Mouse (Mus musculus): ENCODE measurements around the gene Gm17387.

Gm17387 gene

DNA sequence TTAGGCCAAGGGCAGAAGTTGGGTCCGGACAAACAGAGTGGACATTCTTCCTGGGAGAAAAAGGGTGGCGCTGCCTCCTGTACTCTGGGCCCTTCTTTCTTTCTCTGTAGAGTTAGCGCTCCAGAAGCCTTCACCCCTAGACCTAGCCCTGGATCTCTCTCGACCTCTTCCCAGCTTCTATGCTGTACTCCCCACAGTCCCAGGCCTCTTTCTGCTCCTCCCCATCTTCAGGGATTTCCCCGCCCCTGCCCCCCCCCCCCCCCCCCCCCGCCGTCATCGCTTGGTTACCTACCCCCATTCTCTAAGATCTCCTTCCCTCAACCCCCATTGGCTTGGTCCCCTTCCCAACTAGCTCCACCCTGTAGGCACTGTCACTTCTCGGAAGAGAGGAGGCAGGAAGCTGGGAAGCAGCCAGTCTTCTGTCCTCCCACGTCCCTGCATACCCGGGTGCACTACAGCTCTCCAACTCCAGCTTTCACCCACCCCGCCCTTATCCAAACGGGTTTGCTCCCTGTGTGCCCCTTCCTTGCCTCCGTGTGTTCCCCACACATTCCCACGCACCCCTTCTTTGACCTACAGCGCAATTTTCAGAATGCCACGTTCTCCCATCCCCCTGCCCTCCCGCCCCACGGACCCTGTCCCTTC lies 18.8 kb downstream of the Gm17387 start:
- no peak for DNase-seq (ENCODE audit: low read depth, low spot score)

GRCm38 (mm10) chr7:141048226-141049218 lies 19.6 kb downstream of the Gm17387 start:
- DNase-seq (ENCODE audit: low read depth, low spot score): peak; percentile 90

GRCm38 (mm10) chr7:141049326-141049725 lies 20.4 kb downstream of the Gm17387 start:
- DNase-seq (ENCODE audit: low read depth, low spot score): no peak

- no peak for DNase-seq (ENCODE audit: low read depth, low spot score)
Measured at GRCm38 (mm10) chr7:141051060-141051685, 22.2 kb downstream of the Gm17387 start.

DNA sequence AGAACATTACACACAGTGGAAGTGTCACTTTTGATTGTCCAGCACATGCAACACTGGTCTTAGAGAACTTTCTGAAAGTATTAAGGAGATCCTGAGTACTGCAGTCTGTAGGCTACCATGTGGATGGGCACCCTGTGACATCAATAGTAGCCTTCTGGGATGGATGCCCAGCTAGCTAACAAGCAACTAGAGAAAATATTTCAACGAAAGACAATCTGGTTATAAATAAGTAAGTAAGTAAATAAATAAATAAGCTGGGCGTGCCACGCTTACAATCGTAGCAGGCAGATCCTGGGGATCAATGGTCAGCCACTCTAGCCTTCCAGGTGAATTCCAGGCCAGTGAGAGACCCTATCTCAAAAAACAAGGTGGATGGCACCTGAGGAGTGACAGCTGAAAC lies 23.1 kb downstream of the Gm17387 start:
- no peak for DNase-seq (ENCODE audit: low read depth, low spot score)

GRCm38 (mm10) chr7:141052421-141052820 lies 23.5 kb downstream of the Gm17387 start:
- DNase-seq (ENCODE audit: low read depth, low spot score): no peak

- DNase-seq (ENCODE audit: low read depth, low spot score): no peak
Measured at GRCm38 (mm10) chr7:141055785-141056184, 26.9 kb downstream of the Gm17387 start.

GRCm38 (mm10) chr7:141056976-141057375 lies 28.0 kb downstream of the Gm17387 start:
- no peak for DNase-seq (ENCODE audit: low read depth, low spot score)

DNA sequence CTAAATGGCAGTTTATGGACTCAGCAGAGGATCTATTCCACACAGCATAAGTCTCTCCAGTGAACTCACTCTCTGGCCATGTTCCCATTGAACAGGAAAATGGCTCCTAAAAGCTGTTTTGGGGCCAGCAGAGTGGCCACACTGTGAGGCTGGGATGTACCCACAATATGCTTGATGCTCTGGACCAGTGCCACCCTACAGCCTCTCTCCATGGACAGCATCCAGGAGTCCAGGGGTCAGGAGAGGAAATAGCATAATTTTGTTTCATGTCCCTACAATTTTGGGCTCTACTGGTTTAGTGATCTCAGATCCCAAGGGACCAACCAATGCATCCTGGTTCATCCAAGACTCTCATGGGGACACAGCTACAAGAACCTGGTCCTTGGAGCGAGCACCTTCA lies 28.6 kb downstream of the Gm17387 start:
- DNase-seq (ENCODE audit: low read depth, low spot score): no peak

- peak; percentile 84 for DNase-seq (ENCODE audit: low read depth, low spot score)
Measured at GRCm38 (mm10) chr7:141058601-141059341, 29.8 kb downstream of the Gm17387 start.

DNA sequence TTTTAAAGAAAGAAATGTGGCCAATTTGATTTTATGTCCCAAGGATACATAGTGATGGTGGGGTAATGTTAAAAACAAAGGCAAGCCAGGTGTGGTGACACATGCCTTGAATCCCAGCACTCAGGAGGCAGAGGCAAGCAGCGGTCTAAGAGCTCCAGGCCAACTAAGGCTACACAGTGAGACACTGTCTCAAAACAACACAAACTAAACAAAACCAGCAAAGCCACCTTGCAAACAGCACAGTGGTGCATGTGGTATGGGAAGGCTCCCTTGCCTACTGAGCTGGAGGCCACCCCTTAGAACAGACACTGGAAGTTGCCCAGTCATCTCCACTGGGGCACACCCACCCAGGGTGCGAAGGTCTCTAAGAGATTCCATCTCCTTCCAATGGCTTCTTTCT lies 31.0 kb downstream of the Gm17387 start:
- DNase-seq (ENCODE audit: low read depth, low spot score): peak; percentile 25

GRCm38 (mm10) chr7:141060426-141061242 lies 31.7 kb downstream of the Gm17387 start, which contains the start of gene B4galnt4:
Gene B4galnt4 (plus strand): TSS chr7:141061104.
- DNase-seq (ENCODE audit: low read depth, low spot score): peak; percentile 82

GRCm38 (mm10) chr7:141061269-141061692 lies 32.4 kb downstream of the Gm17387 start:
- DNase-seq (ENCODE audit: low read depth, low spot score): peak; percentile 47

DNA sequence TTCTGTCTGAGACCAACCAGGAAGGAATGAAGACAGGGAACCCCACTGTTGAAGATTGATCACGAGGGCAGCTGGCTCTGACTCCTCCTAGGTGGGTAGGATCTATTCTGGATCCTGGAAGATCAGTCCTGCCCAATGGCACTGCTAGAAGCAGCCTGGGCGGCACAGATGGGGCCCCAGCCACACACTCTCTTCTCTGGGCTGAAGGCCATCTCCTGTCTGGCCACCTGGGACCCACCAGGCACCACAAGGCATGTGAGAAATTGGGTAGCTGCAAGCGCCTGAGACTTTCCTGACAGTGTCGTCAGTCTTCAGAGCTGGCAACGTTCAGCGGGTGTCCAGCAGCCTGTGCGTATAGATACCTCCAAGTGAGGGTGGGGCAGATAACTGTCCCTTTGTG lies 33.6 kb downstream of the Gm17387 start:
- no peak for DNase-seq (ENCODE audit: low read depth, low spot score)

GRCm38 (mm10) chr7:141063353-141063752 lies 34.4 kb downstream of the Gm17387 start:
- DNase-seq (ENCODE audit: low read depth, low spot score): no peak

DNA sequence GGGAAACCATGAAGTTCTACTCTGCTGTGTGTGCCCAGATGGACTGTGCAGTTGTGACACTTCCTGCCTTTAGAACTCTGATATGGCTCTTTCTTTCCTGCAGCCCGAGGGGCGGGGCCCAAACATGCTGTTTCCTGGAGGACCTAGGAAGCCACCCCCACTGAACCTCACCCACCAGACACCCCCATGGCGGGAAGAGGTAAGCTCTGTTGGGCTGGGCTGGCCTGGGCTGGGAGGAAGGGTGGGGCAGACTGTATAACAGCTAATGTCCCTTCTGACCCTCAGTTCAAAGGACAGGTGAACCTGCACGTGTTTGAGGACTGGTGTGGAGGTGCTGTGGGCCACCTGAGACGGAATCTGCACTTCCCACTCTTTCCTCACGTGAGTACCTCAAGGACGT lies 35.2 kb downstream of the Gm17387 start:
- DNase-seq (ENCODE audit: low read depth, low spot score): peak; percentile 63

- no peak for DNase-seq (ENCODE audit: low read depth, low spot score)
Measured at GRCm38 (mm10) chr7:141064576-141064975, 35.6 kb downstream of the Gm17387 start.

DNA sequence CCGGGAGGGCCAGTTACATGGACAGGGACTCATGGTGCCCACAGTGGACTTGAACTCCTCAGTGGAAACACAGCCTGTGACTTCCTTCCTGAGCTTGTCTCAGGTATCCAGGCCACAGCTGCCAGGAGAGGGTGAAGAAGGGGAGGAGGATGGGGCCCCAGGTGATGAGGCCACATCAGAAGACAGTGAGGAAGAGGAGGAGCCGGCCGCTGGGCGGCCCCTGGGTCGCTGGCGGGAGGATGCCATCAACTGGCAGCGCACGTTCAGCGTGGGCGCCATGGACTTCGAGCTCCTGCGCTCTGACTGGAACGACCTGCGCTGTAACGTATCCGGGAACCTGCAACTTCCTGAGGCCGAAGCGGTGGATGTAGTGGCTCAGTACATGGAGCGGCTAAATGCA lies 39.4 kb downstream of the Gm17387 start:
- peak; percentile 22 for DNase-seq (ENCODE audit: low read depth, low spot score)

- peak; percentile 70 for DNase-seq (ENCODE audit: low read depth, low spot score)
Measured at GRCm38 (mm10) chr7:141070058-141070862, 41.3 kb downstream of the Gm17387 start.
